Mouse (Mus musculus) limb, embryonic 13.5 days (tissue): ENCODE results near the gene Cst11. TPM values are rescaled to one million over a fixed set of nuclear protein-coding genes. Genes with fewer than 3 reads are reported as not detected.

Experiments
- ATAC-seq: fragments of 200-750 bp; cut with Nextera tagmentation; 2 replicates; pipeline ENCODE4 v1.8.0; 2017; ENCODE audit warnings: low read depth, moderate number of reproducible peaks, moderate TSS enrichment; ENCODE audit not compliant: low FRiP score
- H3K27ac ChIP-seq: fragments of 300-500 bp; sonication (generic); 2 replicates; pipeline ENCODE4 v1.5.1; 2015; ENCODE audit warnings: inconsistent platforms, mild to moderate bottlenecking, moderate library complexity
- H3K27me3 ChIP-seq: fragments of 300-500 bp; sonication (generic); 2 replicates; pipeline ENCODE4 v1.6.1; 2015; ENCODE audit warnings: mild to moderate bottlenecking, inconsistent platforms
- H3K36me3 ChIP-seq: fragments of 300-500 bp; sonication (generic); 2 replicates; pipeline ENCODE4 v1.6.1; 2015; ENCODE audit warnings: inconsistent platforms, mild to moderate bottlenecking, moderate library complexity
- H3K4me1 ChIP-seq: fragments of 300-500 bp; sonication (generic); 2 replicates; pipeline ENCODE4 v1.6.1; 2015; ENCODE audit warnings: inconsistent platforms
- H3K4me2 ChIP-seq: fragments of 300-500 bp; sonication (generic); replicated peaks from 2 replicates; pipeline ENCODE4 v1.6.1; 2015; ENCODE audit warnings: inconsistent platforms, mild to moderate bottlenecking, moderate library complexity
- H3K4me3 ChIP-seq: fragments of 300-500 bp; sonication (generic); 2 replicates; pipeline ENCODE4 v1.5.1; 2015; ENCODE audit warnings: moderate library complexity, mild to moderate bottlenecking, inconsistent platforms
- H3K9ac ChIP-seq: fragments of 300-500 bp; sonication (generic); 2 replicates; pipeline ENCODE4 v1.6.1; 2015; ENCODE audit warnings: mild to moderate bottlenecking, inconsistent platforms
- H3K9me3 ChIP-seq: fragments of 300-500 bp; sonication (generic); 2 replicates; pipeline ENCODE4 v1.6.1; 2016; ENCODE audit warnings: inconsistent platforms
- WGBS: fragments of 180-500 bp; shearing (Covaris S2); methylation state at CpG from one replicate; pipeline ENCODE4 v1.1.7; 2015; 5-methylcytosine and 5-hydroxymethylcytosine counted together
- polyA plus RNA-seq: library from polyadenylated mRNA; unstranded; fragments of >200 nt; fragmentation: Nextera tagmentation; extraction: Ambion mirVana; gene quantifications from 2 replicates; pipeline ENCODE4 v1.2.1, GENCODE M21; 2015

Gene Cst11
- polyA plus RNA-seq, 1 experiment from 2014 or later: not detected

GRCm38 (mm10) chr2:148743846-148744407 is 27.4 kb downstream of the Cst11 start:
- no peaks in the 10 kb centered on the region for H3K27me3 ChIP-seq
- no peak overlapping the region for H3K27ac ChIP-seq
- no peaks in the 10 kb centered on the region for H3K9me3 ChIP-seq
- 81% methylated on average over 3 of the region's 3 CpGs for WGBS
- H3K4me3 ChIP-seq: no peak overlapping the region
- ATAC-seq: no peak
- no peaks in the 10 kb centered on the region for H3K36me3 ChIP-seq
- no peak overlapping the region for H3K4me2 ChIP-seq
- H3K9ac ChIP-seq: no peak overlapping the region
- H3K4me1 ChIP-seq: no peaks in the 10 kb centered on the region

- H3K27ac ChIP-seq: no peak overlapping the region
- no peak for ATAC-seq
- 73% methylated on average over 3 of the region's 3 CpGs for WGBS
- H3K4me3 ChIP-seq: no peak overlapping the region
- no peak overlapping the region for H3K9ac ChIP-seq
- no peaks in the 10 kb centered on the region for H3K36me3 ChIP-seq
- H3K4me1 ChIP-seq: no peaks in the 10 kb centered on the region
- no peaks in the 10 kb centered on the region for H3K27me3 ChIP-seq
- no peaks in the 10 kb centered on the region for H3K9me3 ChIP-seq
- H3K4me2 ChIP-seq: no peak overlapping the region
Measured at GRCm38 (mm10) chr2:148743001-148743400, 28.3 kb downstream of the Cst11 start.

DNA sequence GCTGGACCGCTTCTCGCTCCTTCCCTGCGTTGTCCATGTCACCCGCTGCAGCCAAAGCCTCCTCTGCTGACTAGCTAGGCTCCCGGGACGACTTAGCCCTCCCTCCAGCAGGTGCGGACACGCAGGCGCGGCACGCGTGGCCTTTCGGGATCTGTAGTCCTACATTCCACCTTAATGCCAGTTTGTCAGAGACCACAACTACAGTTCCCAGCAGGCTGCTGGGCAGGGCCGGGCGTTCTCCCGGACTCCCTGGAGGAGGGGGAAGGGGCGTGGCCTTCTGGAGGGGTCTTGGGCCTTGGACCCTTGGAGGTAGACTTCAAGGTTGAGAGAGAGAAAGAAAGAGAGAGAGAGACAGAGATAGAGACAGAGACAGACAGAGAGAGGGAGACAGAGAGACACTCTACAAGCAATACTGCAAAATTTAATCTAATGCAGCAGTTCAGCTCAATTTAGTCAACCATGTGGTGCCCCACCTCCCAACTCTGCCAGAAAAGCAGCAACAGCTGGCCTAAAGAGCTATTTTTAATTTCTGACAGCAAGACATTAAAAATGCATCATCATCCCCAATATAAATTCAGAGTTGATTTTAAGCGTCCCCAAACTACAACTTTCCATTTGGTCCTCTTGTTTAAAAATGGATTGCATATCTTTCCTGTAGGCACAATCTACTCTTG is 38.8 kb downstream of the Cst11 start, which contains the start of gene Napb:
Gene Napb, minus strand, starts transcription at position 141 of the 674 bp plus-strand sequence.
- ATAC-seq: peak; percentile 100
- H3K9ac ChIP-seq: peak within 1 kb of the TSS; percentile 87
- peak within 1 kb of the TSS; percentile 92 for H3K4me2 ChIP-seq
- 0 out of 2 replicates have a peak, but pooled peaks cover 3% of the 10 kb centered on the region for H3K9me3 ChIP-seq
- H3K36me3 ChIP-seq: no peaks in the 10 kb centered on the region
- peak within 1 kb of the TSS; percentile 23; the same call in 1 of the 2 replicates for H3K27ac ChIP-seq
- peak within 1 kb of the TSS; percentile 68 for H3K4me3 ChIP-seq
- peaks cover 6% of the 10 kb centered on the region for H3K4me1 ChIP-seq
- no peaks in the 10 kb centered on the region for H3K27me3 ChIP-seq
- 4% methylated on average over 18 of the region's 18 CpGs for WGBS

DNA sequence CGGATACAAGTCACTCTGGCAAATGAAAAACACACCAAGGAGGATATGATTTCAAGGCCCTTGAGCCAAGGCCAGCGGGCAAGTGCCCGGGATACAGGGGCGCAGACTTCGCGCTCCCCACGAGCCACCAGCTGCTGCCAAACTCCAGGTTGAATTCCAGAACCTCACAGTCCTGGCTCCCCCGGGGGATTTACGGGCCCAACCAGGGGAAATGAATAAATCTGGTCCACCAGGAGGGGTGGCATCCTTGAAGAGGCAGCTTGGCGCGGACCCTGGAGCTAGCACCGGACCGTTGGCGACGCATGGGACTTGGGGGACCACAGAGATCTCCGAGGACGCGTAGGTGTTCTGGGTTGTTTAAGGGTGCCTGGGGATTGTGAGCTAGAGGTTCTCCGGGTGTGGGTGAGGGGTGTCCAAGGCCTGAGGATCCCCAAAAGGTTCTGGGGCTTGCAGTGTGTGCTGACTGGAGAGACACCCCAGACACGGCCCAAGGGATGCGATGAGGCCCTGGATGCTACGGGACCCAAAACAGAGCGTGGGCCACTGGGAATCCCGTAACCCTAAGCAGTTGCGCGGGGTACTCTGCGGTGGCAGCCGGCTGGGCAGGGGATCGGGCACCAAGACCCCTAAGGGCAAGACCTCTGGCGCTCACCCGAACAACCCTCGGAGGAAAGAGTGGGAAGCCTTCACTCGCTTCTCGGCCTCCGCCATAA is 39.5 kb downstream of the Cst11 start:
- H3K4me3 ChIP-seq: peak overlapping the region; percentile 68
- peak; percentile 74 for ATAC-seq

DNA sequence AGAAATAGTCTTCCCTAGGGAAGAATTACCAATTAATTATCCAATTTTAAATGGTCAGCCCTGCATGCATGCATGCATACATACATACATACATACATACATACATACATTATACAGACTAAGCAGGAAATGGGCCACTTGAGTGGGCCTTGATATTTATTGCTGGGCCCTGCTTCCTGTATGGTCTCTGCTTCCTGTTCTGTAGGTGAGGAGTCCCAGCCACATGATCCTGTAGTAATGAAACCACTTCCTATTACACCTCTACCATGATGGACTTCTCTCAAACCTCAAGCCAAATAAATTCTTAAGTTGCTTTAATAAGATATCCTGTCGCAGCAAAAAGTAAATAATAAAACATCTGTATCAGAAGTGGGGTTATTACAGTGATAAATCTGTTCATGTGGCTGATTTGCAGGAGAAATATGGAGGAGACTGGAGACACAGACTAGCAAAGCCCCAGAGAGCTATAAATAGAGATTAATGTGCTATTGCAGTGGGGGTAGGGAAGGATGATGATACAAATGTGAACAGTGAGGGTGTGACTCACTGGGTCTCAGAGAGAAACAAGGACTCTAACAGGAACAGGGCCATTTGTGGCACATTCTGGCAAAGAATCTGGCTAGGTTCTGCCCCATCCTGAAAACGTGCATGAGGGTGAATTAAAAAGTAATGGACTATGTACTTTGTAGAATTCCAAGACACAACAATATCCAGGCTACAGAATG is 51.9 kb downstream of the Cst11 start:
- H3K4me3 ChIP-seq: no peak overlapping the region
- no peak overlapping the region for H3K9ac ChIP-seq
- peaks cover 6% of the 10 kb centered on the region; the same call in 1 of the 2 replicates for H3K36me3 ChIP-seq
- WGBS: 69% methylated on average over 2 of the region's 2 CpGs
- no peaks in the 10 kb centered on the region for H3K27me3 ChIP-seq
- no peaks in the 10 kb centered on the region for H3K9me3 ChIP-seq
- no peak for ATAC-seq
- H3K27ac ChIP-seq: no peak overlapping the region
- no peaks in the 10 kb centered on the region for H3K4me1 ChIP-seq
- no peak overlapping the region for H3K4me2 ChIP-seq

More for the DNA sequence above, 39.5 kb downstream of the Cst11 start:
- Histone ChIP-seq H3K9ac (peak overlapping the region; percentile 87), H3K4me1 (peaks cover 6% of the 10 kb centered on the region), H3K9me3 (0 out of 2 replicates have a peak, but pooled peaks cover 3% of the 10 kb centered on the region), H3K27ac (peak overlapping the region; percentile 23; the same call in 1 of the 2 replicates), H3K27me3 (no peaks in the 10 kb centered on the region), H3K36me3 (no peaks in the 10 kb centered on the region), H3K4me2 (peak overlapping the region; percentile 92)
- WGBS: 2% methylated on average over 35 of the region's 35 CpGs

Other genes with a start within 250 kb of the Cst11 start
- gene Nxt1, start 98.9 kb downstream of the Cst11 start, polyA plus RNA-seq: 89.8 and 97.1 TPM in 2 replicates
- gene Gzf1, start 90.5 kb downstream of the Cst11 start, polyA plus RNA-seq: 22.5 and 23.9 TPM in 2 replicates
- gene Napb, start 39.0 kb downstream of the Cst11 start, polyA plus RNA-seq: 4.3 and 4.6 TPM in 2 replicates
- not detected in 2 replicates for gene Cstl1, start 21.1 kb downstream of the Cst11 start, polyA plus RNA-seq
- gene 8030411F24Rik, start 10.5 kb upstream of the Cst11 start, polyA plus RNA-seq: not detected in 2 replicates
- gene Cst12, start 17.9 kb upstream of the Cst11 start, polyA plus RNA-seq: not detected in 2 replicates
- not detected in 2 replicates for gene Cst8, start 27.3 kb upstream of the Cst11 start, polyA plus RNA-seq
- gene Cst13, start 48.6 kb upstream of the Cst11 start, polyA plus RNA-seq: not detected in 2 replicates
- gene Cst9, start 63.6 kb upstream of the Cst11 start, polyA plus RNA-seq: not detected in 2 replicates
- gene 9230104L09Rik, start 93.5 kb upstream of the Cst11 start, polyA plus RNA-seq: not detected in 2 replicates
- 386 and 403 TPM in 2 replicates for gene Cst3, start 104.2 kb upstream of the Cst11 start, polyA plus RNA-seq
- gene Gm1330, start 231.8 kb upstream of the Cst11 start, polyA plus RNA-seq: not detected in 2 replicates
- not detected in 2 replicates for gene Gm10750, start 245.7 kb upstream of the Cst11 start, polyA plus RNA-seq